Mouse (Mus musculus): ENCODE measurements around the gene Cabcoco1.

GRCm38 (mm10) chr10:68430929-68431328 is 110.8 kb downstream of the Cabcoco1 start:
- no peak for TF ChIP-seq CTCF (IDR thresholded peaks at IDR 0.05; ENCODE audit: low read depth)
- no peak for TF ChIP-seq EP300 (optimal IDR thresholded peaks at IDR 0.05)

All from stomach, postnatal 0 days (tissue).